Mouse (Mus musculus) spleen, adult 10 weeks (tissue): Measurements from ENCODE around the gene Zbed5. TPM values are rescaled to one million over a fixed set of nuclear protein-coding genes. Genes with fewer than 3 reads are reported as not detected.

Experiments used
- polyA plus RNA-seq: library from polyadenylated mRNA; stranded (reverse); fragments of 350-450 nt; fragmentation: Illumina TruSeq; extraction: RNeasy Lipid Tissue Mini Kit (QIAGEN cat#74804); gene quantifications from one replicate; pipeline ENCODE4 v1.2.3, GENCODE M21; 2015; ENCODE audit warnings: low replicate concordance; ENCODE audit not compliant: insufficient read depth

The Zbed5 gene
- polyA plus RNA-seq, result 2.1 TPM

GRCm38 (mm10) chr5:129895198-129896088, at the start of gene Zbed5:
Zbed5 (plus strand) TSS chr5:129895723.

GRCm38 (mm10) chr5:129846752-129847557, 48.6 kb upstream of the Zbed5 start, which contains the start of gene Sumf2:
Sumf2 (plus strand) TSS chr5:129846986.

GRCm38 (mm10) chr5:129886911-129887636, 8.4 kb upstream of the Zbed5 start, which contains the start of gene Chchd2:
Chchd2 (minus strand) TSS chr5:129887470.

GRCm38 (mm10) chr5:129898449-129898848, 2.9 kb downstream of the Zbed5 start, which contains the start of gene Phkg1:
Phkg1 (minus strand) TSS chr5:129898549.

GRCm38 (mm10) chr5:129908242-129908965, 12.9 kb downstream of the Zbed5 start, which contains the start of gene Nupr1l:
Nupr1l (plus strand) TSS chr5:129908540.

GRCm38 (mm10) chr5:129941495-129942045, 46.0 kb downstream of the Zbed5 start, which contains the start of gene Vkorc1l1:
Vkorc1l1 (plus strand) TSS chr5:129941970.

Other genes starting within 250 kb of the Zbed5 start
- 2.3 TPM for gene Zfp11, start 225.6 kb upstream of the Zbed5 start, polyA plus RNA-seq
- not detected for gene Sept14, start 187.2 kb upstream of the Zbed5 start, polyA plus RNA-seq
- 62.6 TPM for gene Mrps17, start 180.2 kb upstream of the Zbed5 start, polyA plus RNA-seq
- 36.1 TPM for gene Nipsnap2, start 170.7 kb upstream of the Zbed5 start, polyA plus RNA-seq
- gene Psph, start 108.3 kb upstream of the Zbed5 start, polyA plus RNA-seq, result 10.8 TPM
- gene Sumf2, start 48.7 kb upstream of the Zbed5 start, polyA plus RNA-seq, result 8.8 TPM
- gene Chchd2, start 8.3 kb upstream of the Zbed5 start, polyA plus RNA-seq, result 196 TPM
- gene Phkg1, start 2.8 kb downstream of the Zbed5 start, polyA plus RNA-seq, result 0.26 TPM
- gene Nupr1l, start 12.8 kb downstream of the Zbed5 start, polyA plus RNA-seq, result 3.7 TPM
- gene Vkorc1l1, start 46.2 kb downstream of the Zbed5 start, polyA plus RNA-seq, result 36.4 TPM
- gene Gusb, start 107.3 kb downstream of the Zbed5 start, polyA plus RNA-seq, result 91.2 TPM
- 8.8 TPM for gene Asl, start 133.5 kb downstream of the Zbed5 start, polyA plus RNA-seq
- gene Crcp, start 133.6 kb downstream of the Zbed5 start, polyA plus RNA-seq, result 34.2 TPM
- gene Tpst1, start 177.6 kb downstream of the Zbed5 start, polyA plus RNA-seq, result 40.1 TPM
- 3.0 TPM for gene Kctd7, start 249.1 kb downstream of the Zbed5 start, polyA plus RNA-seq